Mouse (Mus musculus) C2C12 (cell line): ENCODE measurements around the gene Foxp1. TPM values are rescaled to one million over a fixed set of nuclear protein-coding genes. Genes with fewer than 3 reads are reported as not detected.

ENCODE experiments used
- H3K27me3 ChIP-seq: one replicate; pipeline ENCODE4 v1.6.1; 2011; ENCODE audit not compliant: control insufficient read depth, insufficient read depth, insufficient read length
- H3K36me3 ChIP-seq: one replicate; pipeline ENCODE4 v1.6.1; 2011; ENCODE audit not compliant: control insufficient read depth, insufficient read depth
- H3K4me3 ChIP-seq: one replicate; pipeline ENCODE4 v1.5.1; 2011; ENCODE audit warnings: mild to moderate bottlenecking, control low read depth; ENCODE audit not compliant: poor library complexity, insufficient read depth, severe bottlenecking
- H3K79me2 ChIP-seq: one replicate; pipeline ENCODE4 v1.6.1; 2011; ENCODE audit not compliant: control insufficient read depth, insufficient read depth
- H3K79me3 ChIP-seq: one replicate; pipeline ENCODE4 v1.6.1; 2011; ENCODE audit warnings: low read depth, control low read depth
- H3ac ChIP-seq: one replicate; pipeline ENCODE3; 2011; ENCODE audit warnings: low read depth; ENCODE audit not compliant: control insufficient read depth, insufficient read length
- CEBPB ChIP-seq: IDR thresholded peaks from one replicate; pipeline ENCODE4 v1.6.1; 2011; ENCODE audit warnings: low read depth, mild to moderate bottlenecking, control low read depth, moderate library complexity
- CTCF ChIP-seq: IDR thresholded peaks from one replicate; pipeline ENCODE4 v1.5.1; 2011; ENCODE audit not compliant: control insufficient read depth, insufficient read depth, insufficient read length
- FOSL1 ChIP-seq: IDR thresholded peaks from one replicate; pipeline ENCODE4 v1.8.0; 2011; ENCODE audit warnings: mild to moderate bottlenecking, low read length; ENCODE audit not compliant: poor library complexity, insufficient read depth, severe bottlenecking
- MAX ChIP-seq: IDR thresholded peaks from one replicate; pipeline ENCODE4 v1.6.1; 2011; ENCODE audit warnings: mild to moderate bottlenecking, control low read depth
- MYOD1 ChIP-seq: IDR thresholded peaks from one replicate; pipeline ENCODE4 v1.6.1; 2011; ENCODE audit warnings: low read depth; ENCODE audit not compliant: control insufficient read depth, insufficient read length
- MYOG ChIP-seq: IDR thresholded peaks from one replicate; pipeline ENCODE4 v1.6.1; 2011; ENCODE audit not compliant: control insufficient read depth, insufficient read length; ENCODE audit errors: extremely low read depth
- USF1 ChIP-seq: IDR thresholded peaks from one replicate; pipeline ENCODE4 v1.6.1; 2011; ENCODE audit warnings: low read depth, mild to moderate bottlenecking, control low read depth, moderate library complexity
- polyA plus RNA-seq: library from polyadenylated mRNA; unstranded; fragments of >200 nt; fragmentation: generic; extraction: Trizol; gene quantifications from one replicate; pipeline ENCODE4 v1.2.1, GENCODE M21; 2012; ENCODE audit warnings: missing spikeins

Gene Foxp1
- polyA plus RNA-seq, 1 experiment = 25.9 TPM

GRCm38 (mm10) chr6:99013119-99013865 is 509.2 kb downstream of the Foxp1 start:
- no peak overlapping the region for H3K4me3 ChIP-seq
- H3K27me3 ChIP-seq = no peaks in the 10 kb centered on the region

GRCm38 (mm10) chr6:99011895-99012584 is 510.5 kb downstream of the Foxp1 start:
- TF ChIP-seq CEBPB (no peak), CTCF (no peak), MAX (no peak), MYOD1 (no peak), FOSL1 (no peak), USF1 (no peak), MYOG (no peak)
- Histone ChIP-seq H3K79me3 (peaks cover 11% of the 10 kb centered on the region), H3K79me2 (peaks cover 13% of the 10 kb centered on the region), H3K27me3 (no peaks in the 10 kb centered on the region), H3K36me3 (peaks cover 73% of the 10 kb centered on the region), H3ac (no peak overlapping the region), H3K4me3 (no peak overlapping the region)

More at GRCm38 (mm10) chr6:99013119-99013865, 509.2 kb downstream of the Foxp1 start:
- H3K79me2 ChIP-seq = peaks cover 25% of the 10 kb centered on the region
- no peak for TF ChIP-seq CTCF
- no peak for TF ChIP-seq CEBPB
- no peak for TF ChIP-seq MYOG
- TF ChIP-seq USF1 = no peak
- TF ChIP-seq MAX = no peak
- TF ChIP-seq MYOD1 = no peak
- no peak for TF ChIP-seq FOSL1
- H3K79me3 ChIP-seq = peaks cover 23% of the 10 kb centered on the region
- peaks cover 68% of the 10 kb centered on the region for H3K36me3 ChIP-seq
- H3ac ChIP-seq = no peak overlapping the region

- H3K36me3 ChIP-seq = peaks cover 69% of the 10 kb centered on the region
These were observed 512.8 kb downstream of the Foxp1 start for GRCm38 (mm10) chr6:99009771-99010170.

GRCm38 (mm10) chr6:99008565-99008964 is 514.0 kb downstream of the Foxp1 start:
- H3K36me3 ChIP-seq = peaks cover 57% of the 10 kb centered on the region

More at GRCm38 (mm10) chr6:99009771-99010170, 512.8 kb downstream of the Foxp1 start:
- Histone ChIP-seq H3K4me3 (no peak overlapping the region), H3ac (no peak overlapping the region), H3K27me3 (no peaks in the 10 kb centered on the region), H3K79me2 (peaks cover 4% of the 10 kb centered on the region), H3K79me3 (peaks cover 6% of the 10 kb centered on the region)
- TF ChIP-seq MAX (no peak), CEBPB (no peak), USF1 (no peak), FOSL1 (no peak), MYOG (no peak), CTCF (no peak), MYOD1 (no peak)

GRCm38 (mm10) chr6:99007542-99007941 is 515.0 kb downstream of the Foxp1 start:
- no peaks in the 10 kb centered on the region for H3K27me3 ChIP-seq
- no peak for TF ChIP-seq USF1
- TF ChIP-seq CTCF = no peak
- no peak for TF ChIP-seq MYOD1
- no peak for TF ChIP-seq MYOG
- no peak for TF ChIP-seq CEBPB
- TF ChIP-seq FOSL1 = no peak
- TF ChIP-seq MAX = no peak
- H3K4me3 ChIP-seq = no peak overlapping the region
- no peak overlapping the region for H3ac ChIP-seq
- H3K79me3 ChIP-seq = peaks cover 6% of the 10 kb centered on the region
- peaks cover 63% of the 10 kb centered on the region for H3K36me3 ChIP-seq
- H3K79me2 ChIP-seq = peaks cover 4% of the 10 kb centered on the region

More at GRCm38 (mm10) chr6:99008565-99008964, 514.0 kb downstream of the Foxp1 start:
- Histone ChIP-seq H3K4me3 (no peak overlapping the region), H3ac (no peak overlapping the region), H3K79me2 (peaks cover 4% of the 10 kb centered on the region), H3K79me3 (peaks cover 6% of the 10 kb centered on the region), H3K27me3 (no peaks in the 10 kb centered on the region)
- TF ChIP-seq MYOD1 = no peak
- no peak for TF ChIP-seq MYOG
- TF ChIP-seq MAX = no peak
- no peak for TF ChIP-seq CEBPB
- TF ChIP-seq CTCF = no peak
- no peak for TF ChIP-seq FOSL1
- TF ChIP-seq USF1 = no peak
